Mouse (Mus musculus) intestine, embryonic 15.5 days (tissue): ENCODE results near the gene Rftn2. TPM values are rescaled to one million over a fixed set of nuclear protein-coding genes. Genes with fewer than 3 reads are reported as not detected.

Experiments used
- ATAC-seq: fragments of 200-750 bp; cut with Nextera tagmentation; 2 replicates; pipeline ENCODE4 v1.8.0; 2017; ENCODE audit warnings: moderate TSS enrichment, moderate library complexity
- H3K27ac ChIP-seq: fragments of 300-500 bp; sonication (generic); 2 replicates; pipeline ENCODE4 v1.5.1; 2015; ENCODE audit warnings: mild to moderate bottlenecking, inconsistent platforms
- H3K27me3 ChIP-seq: fragments of 300-500 bp; sonication (generic); replicated peaks from 2 replicates; pipeline ENCODE4 v1.6.1; 2015; ENCODE audit warnings: inconsistent platforms
- H3K36me3 ChIP-seq: fragments of 300-500 bp; sonication (generic); 2 replicates; pipeline ENCODE4 v1.6.1; 2015; ENCODE audit warnings: inconsistent platforms
- H3K4me1 ChIP-seq: fragments of 300-500 bp; sonication (generic); replicated peaks from 2 replicates; pipeline ENCODE4 v1.6.1; 2015; ENCODE audit warnings: inconsistent platforms
- H3K4me2 ChIP-seq: fragments of 300-500 bp; sonication (generic); replicated peaks from 2 replicates; pipeline ENCODE4 v1.6.1; 2015; ENCODE audit warnings: mild to moderate bottlenecking, inconsistent platforms
- H3K4me3 ChIP-seq: fragments of 300-500 bp; sonication (generic); replicated peaks from 2 replicates; pipeline ENCODE4 v1.5.1; 2015; ENCODE audit warnings: inconsistent platforms
- H3K9ac ChIP-seq: fragments of 300-500 bp; sonication (generic); 2 replicates; pipeline ENCODE4 v1.6.1; 2015; ENCODE audit warnings: inconsistent platforms
- H3K9me3 ChIP-seq: fragments of 300-500 bp; sonication (generic); 2 replicates; pipeline ENCODE4 v1.6.1; 2016; ENCODE audit warnings: inconsistent platforms
- WGBS: fragments of 180-500 bp; shearing (Covaris S2); methylation state at CpG from one replicate; pipeline ENCODE4 v1.1.7; 2015; 5-methylcytosine and 5-hydroxymethylcytosine counted together
- polyA plus RNA-seq: library from polyadenylated mRNA; unstranded; fragments of >200 nt; fragmentation: Nextera tagmentation; extraction: Ambion mirVana; gene quantifications from 2 replicates; pipeline ENCODE4 v1.2.1, GENCODE M21; 2015

Rftn2 gene
- polyA plus RNA-seq, result 8.5 and 9.8 TPM in 2 replicates

DNA sequence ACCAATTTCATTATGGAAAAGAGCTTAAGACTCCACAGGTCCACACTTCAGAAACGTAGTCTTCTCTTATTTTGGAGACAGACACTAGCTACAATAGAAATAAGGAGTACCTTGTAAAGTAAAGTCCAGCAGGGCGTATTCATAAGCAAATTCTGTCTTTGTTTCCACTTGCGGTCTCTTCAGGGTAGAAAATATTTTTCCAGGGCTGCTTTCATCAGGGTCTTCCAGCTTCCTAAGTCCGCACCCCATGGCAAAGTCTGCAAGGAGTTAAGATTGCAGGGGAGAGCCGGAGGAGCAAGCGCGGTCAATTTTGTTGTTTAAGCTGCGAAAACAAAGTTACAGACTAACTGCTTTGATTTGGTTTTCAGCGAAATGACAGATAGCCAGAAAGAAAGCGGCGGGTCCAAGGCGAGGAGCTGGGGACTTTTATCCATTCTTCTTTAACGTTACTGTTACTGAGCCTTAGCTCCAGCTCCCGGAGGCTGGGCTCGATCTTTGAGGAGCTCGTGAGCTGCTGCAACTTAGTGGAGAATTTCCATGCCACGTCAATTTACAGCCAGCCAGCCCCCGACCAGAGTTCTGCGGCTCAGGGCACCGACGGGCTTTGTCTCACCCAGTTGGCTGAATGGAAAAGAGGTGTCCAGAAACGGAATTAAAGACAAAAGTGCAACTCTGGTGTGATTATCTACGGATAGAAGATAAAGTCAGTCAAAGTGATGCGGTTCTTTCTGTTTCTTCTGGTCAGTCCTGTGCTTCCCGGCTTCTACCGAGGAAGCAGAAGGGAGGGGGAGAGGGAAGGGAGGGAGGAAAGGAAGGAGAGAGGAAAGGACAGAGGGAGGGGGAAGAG, at the start of gene Rftn2:
Gene Rftn2 (minus strand): TSS at position 772 of the 847 bp plus-strand sequence.
- Histone ChIP-seq H3K27ac (peak within 1 kb of the TSS; percentile 72), H3K9me3 (no peaks in the 10 kb centered on the region), H3K4me3 (peak within 1 kb of the TSS; percentile 47), H3K9ac (peak within 1 kb of the TSS; percentile 43), H3K36me3 (no peaks in the 10 kb centered on the region), H3K4me1 (0 out of 2 replicates have a peak, but pooled peaks cover 4% of the 10 kb centered on the region), H3K27me3 (0 out of 2 replicates have a peak, but pooled peaks cover 5% of the 10 kb centered on the region), H3K4me2 (peak within 1 kb of the TSS; percentile 64)
- WGBS, result 4% methylated on average over 26 of the region's 26 CpGs
- peak; percentile 79 for ATAC-seq

- Histone ChIP-seq H3K9me3 (no peaks in the 10 kb centered on the region), H3K4me1 (no peaks in the 10 kb centered on the region), H3K4me2 (no peak overlapping the region), H3K4me3 (no peak overlapping the region), H3K27me3 (no peaks in the 10 kb centered on the region), H3K9ac (no peak overlapping the region), H3K27ac (no peak overlapping the region), H3K36me3 (no peaks in the 10 kb centered on the region)
- 53% methylated on average over 2 of the region's 2 CpGs for WGBS
- ATAC-seq, result no peak
Observed at GRCm38 (mm10) chr1:55265447-55265846, 38.9 kb upstream of the Rftn2 start.

DNA sequence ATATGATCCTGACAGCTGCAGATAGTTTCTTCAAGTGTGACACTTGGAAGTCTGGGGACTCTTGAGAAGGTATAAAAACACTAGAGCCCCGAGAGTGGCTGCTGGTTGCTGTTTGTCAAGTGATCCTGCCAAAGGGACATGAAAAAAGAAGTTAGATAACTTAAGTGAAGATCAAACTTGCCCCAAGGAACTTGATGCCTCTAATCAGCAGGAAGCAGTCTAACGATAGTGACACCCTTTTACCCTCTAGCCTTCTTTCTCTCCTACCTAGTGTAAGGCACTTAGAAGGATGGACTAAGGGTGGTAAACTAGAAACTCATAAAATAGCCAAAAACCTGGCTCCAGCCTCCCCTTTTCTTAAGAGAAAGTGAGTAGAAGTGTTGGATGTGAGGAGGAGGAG, 37.8 kb upstream of the Rftn2 start:
- ATAC-seq, result no peak
- 44% methylated on average over 2 of the region's 2 CpGs for WGBS
- Histone ChIP-seq H3K27ac (no peak overlapping the region), H3K4me1 (no peaks in the 10 kb centered on the region), H3K9me3 (no peaks in the 10 kb centered on the region), H3K36me3 (no peaks in the 10 kb centered on the region), H3K9ac (no peak overlapping the region), H3K27me3 (no peaks in the 10 kb centered on the region), H3K4me2 (no peak overlapping the region), H3K4me3 (no peak overlapping the region)

GRCm38 (mm10) chr1:55246374-55246773, 19.8 kb upstream of the Rftn2 start:
- 85% methylated on average over 2 of the region's 2 CpGs for WGBS
- Histone ChIP-seq H3K9ac (no peak overlapping the region), H3K9me3 (no peaks in the 10 kb centered on the region), H3K4me2 (no peak overlapping the region), H3K4me3 (no peak overlapping the region), H3K27me3 (no peaks in the 10 kb centered on the region), H3K36me3 (no peaks in the 10 kb centered on the region), H3K27ac (no peak overlapping the region), H3K4me1 (no peaks in the 10 kb centered on the region)
- ATAC-seq, result no peak

- H3K36me3 ChIP-seq, result no peaks in the 10 kb centered on the region
- H3K4me1 ChIP-seq, result peaks cover 11% of the 10 kb centered on the region; the same call in 1 of the 2 replicates
- H3K4me3 ChIP-seq, result peak overlapping the region; percentile 78
- ATAC-seq, result no peak
- H3K4me2 ChIP-seq, result peak overlapping the region; percentile 86
- no peak overlapping the region for H3K27ac ChIP-seq
- H3K27me3 ChIP-seq, result no peaks in the 10 kb centered on the region
- H3K9me3 ChIP-seq, result no peaks in the 10 kb centered on the region
- peak overlapping the region; percentile 70; the same call in 1 of the 2 replicates for H3K9ac ChIP-seq
- WGBS, result 2% methylated on average over 1 of the region's 1 CpGs
Observed at GRCm38 (mm10) chr1:55239237-55239636, 12.7 kb upstream of the Rftn2 start.

DNA sequence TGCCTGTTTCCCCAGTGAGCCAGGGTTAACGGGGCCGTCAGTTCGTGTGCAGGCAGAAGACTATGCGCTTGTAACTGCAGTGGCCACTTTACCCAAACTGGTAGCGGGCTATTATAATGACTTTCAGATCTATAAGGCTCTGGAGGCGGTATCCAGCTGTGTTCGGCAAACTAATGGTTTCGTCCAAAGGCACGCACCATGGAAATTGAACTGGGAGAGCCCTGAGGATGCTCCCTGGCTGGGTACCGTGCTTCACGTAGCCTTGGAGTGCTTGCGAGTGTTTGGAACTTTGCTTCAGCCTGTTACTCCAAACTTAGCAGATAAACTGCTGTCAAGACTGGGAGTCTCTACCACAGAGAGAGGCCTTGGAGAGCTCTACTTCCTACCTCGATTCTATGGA, 11.9 kb upstream of the Rftn2 start:
- H3K27me3 ChIP-seq, result no peaks in the 10 kb centered on the region
- H3K27ac ChIP-seq, result no peak overlapping the region
- peak overlapping the region; percentile 78 for H3K4me3 ChIP-seq
- peak overlapping the region; percentile 70 for H3K9ac ChIP-seq
- H3K36me3 ChIP-seq, result no peaks in the 10 kb centered on the region
- WGBS, result 34% methylated on average over 13 of the region's 13 CpGs
- H3K4me2 ChIP-seq, result peak overlapping the region; percentile 86
- no peaks in the 10 kb centered on the region for H3K9me3 ChIP-seq
- H3K4me1 ChIP-seq, result peaks cover 11% of the 10 kb centered on the region; the same call in 1 of the 2 replicates
- ATAC-seq, result no peak

DNA sequence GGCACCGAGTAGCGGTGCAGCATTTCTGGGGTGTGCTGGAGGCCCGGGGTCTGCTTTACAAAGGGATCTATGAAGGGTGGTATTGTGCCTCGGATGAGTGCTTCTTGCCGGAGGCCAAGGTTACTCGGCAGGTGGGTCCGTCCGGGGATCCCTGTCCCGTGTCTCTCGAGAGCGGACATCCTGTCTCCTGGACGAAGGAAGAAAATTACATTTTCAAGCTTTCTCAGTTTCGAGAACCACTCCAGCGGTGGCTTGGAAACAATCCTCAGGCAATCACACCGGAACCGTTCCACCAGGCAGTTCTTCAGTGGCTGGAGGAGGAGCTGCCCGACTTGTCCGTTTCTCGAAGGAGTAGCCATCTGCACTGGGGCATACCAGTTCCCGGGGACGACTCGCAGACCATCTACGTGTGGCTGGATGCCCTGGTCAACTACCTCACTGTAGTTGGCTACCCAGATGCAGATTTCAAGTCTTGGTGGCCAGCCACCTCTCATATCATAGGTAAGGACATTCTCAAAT, 11.1 kb upstream of the Rftn2 start:
- H3K9me3 ChIP-seq, result no peaks in the 10 kb centered on the region
- H3K36me3 ChIP-seq, result no peaks in the 10 kb centered on the region
- H3K4me1 ChIP-seq, result peaks cover 11% of the 10 kb centered on the region; the same call in 1 of the 2 replicates
- peak overlapping the region; percentile 59; the same call in 1 of the 2 replicates for H3K27ac ChIP-seq
- ATAC-seq, result no peak
- H3K9ac ChIP-seq, result peak overlapping the region; percentile 70
- H3K27me3 ChIP-seq, result no peaks in the 10 kb centered on the region
- under 1% methylated on average over 23 of the region's 23 CpGs for WGBS
- H3K4me2 ChIP-seq, result peak overlapping the region; percentile 86
- peak overlapping the region; percentile 78 for H3K4me3 ChIP-seq

DNA sequence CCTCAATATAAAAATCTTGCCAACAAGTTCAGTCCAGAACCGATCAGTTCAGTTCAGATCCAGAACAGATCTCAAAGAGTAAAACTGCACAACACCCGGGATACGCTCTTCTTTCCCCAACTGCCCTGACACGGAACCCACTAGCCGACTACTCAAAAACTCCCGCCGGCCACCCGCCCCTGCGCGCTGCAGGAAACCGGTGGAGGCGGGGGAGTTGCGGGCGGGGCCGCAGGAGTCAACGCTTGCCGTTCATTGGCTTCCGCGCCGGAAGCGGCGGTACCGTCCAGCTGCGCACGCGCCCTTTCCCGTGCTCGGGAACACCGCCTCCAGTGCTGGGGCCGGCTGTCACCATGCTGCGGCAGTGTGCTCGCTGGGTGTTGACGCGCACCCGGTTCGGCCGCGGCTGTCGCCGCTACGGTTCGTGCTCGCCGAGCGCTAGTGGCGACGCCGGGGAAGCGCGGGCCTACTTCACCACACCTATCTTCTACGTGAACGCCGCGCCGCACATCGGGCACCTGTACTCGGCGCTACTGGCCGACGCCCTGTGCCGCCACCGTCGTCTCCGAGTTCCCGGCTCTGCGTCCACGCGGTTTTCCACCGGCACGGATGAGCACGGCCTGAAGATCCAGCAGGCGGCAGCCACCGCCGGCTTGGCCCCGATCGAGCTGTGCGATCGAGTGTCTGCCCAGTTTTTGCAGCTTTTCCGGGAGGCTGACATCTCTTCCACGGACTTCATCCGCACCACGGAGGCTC, 10.5 kb upstream of the Rftn2 start, which contains the start of gene Mars2:
Gene Mars2 (plus strand): TSS at position 288 of the 753 bp plus-strand sequence.
- under 1% methylated on average over 82 of the region's 82 CpGs for WGBS
- peak within 1 kb of the TSS; percentile 78 for H3K4me3 ChIP-seq

DNA sequence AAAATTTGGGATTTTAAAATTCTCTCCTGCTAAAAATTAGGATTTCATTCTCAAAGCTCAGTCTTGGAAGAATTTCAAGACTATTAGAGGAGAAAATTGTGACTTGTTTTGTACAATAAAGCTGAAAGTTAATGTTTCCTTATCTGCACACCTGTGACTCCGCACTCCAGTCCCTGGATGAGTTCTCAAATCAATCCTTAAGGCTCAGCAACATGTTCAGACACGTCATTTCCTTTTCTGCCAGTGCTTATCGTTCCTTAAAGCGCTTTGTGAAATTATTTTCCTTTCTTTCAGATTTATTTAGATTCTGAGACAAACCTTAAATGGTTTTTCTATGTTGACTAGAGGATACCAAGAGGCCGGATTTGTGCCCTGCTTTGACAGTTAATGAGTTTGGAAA, 9.9 kb upstream of the Rftn2 start:
- H3K4me3 ChIP-seq, result peak overlapping the region; percentile 78
- H3K27ac ChIP-seq, result no peak overlapping the region
- H3K4me1 ChIP-seq, result peaks cover 11% of the 10 kb centered on the region; the same call in 1 of the 2 replicates
- no peaks in the 10 kb centered on the region for H3K27me3 ChIP-seq
- no peaks in the 10 kb centered on the region for H3K36me3 ChIP-seq
- peak; percentile 14; the same call in 1 of the 2 replicates for ATAC-seq
- no peaks in the 10 kb centered on the region for H3K9me3 ChIP-seq
- 22% methylated on average over 5 of the region's 5 CpGs for WGBS
- peak overlapping the region; percentile 86 for H3K4me2 ChIP-seq
- peak overlapping the region; percentile 26; the same call in 1 of the 2 replicates for H3K9ac ChIP-seq

More for the DNA sequence above, 10.5 kb upstream of the Rftn2 start, which contains the start of gene Mars2:
- Histone ChIP-seq H3K36me3 (no peaks in the 10 kb centered on the region), H3K9ac (peak within 1 kb of the TSS; percentile 70), H3K27ac (peak within 1 kb of the TSS; percentile 59), H3K4me1 (peaks cover 11% of the 10 kb centered on the region; the same call in 1 of the 2 replicates), H3K4me2 (peak within 1 kb of the TSS; percentile 86), H3K27me3 (no peaks in the 10 kb centered on the region), H3K9me3 (no peaks in the 10 kb centered on the region)
- ATAC-seq, result peak; percentile 99

DNA sequence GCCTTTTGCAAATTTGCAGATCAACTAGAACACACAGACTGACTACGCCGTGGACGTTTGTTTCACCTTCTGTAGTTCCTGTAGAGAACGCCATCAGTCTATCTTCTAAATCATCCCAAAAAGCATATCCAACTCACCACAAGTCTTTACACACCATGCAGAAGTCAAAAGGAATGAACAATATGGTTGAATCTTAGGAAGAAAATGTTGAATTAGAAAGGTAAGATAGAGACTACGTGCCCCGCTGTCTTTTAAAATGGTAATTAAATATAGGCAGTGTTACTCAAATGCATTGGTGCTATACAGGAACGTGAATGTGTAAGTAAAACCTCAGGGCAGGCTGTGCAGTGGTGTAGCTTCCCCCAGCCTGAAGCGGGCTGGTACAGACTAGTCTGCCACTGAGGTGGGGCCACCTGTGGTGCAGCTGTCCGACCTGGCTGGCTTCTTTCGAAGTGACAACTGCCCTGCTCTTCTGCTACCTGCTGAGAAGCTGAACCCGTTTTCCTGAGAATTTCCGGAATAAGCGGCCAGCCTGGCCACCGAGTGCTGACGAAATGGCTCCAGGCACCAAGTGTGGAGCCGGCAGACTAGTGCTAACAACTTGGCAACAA, 8.4 kb upstream of the Rftn2 start:
- H3K4me2 ChIP-seq, result no peak overlapping the region
- no peaks in the 10 kb centered on the region for H3K36me3 ChIP-seq
- H3K4me3 ChIP-seq, result no peak overlapping the region
- no peak for ATAC-seq
- WGBS, result 55% methylated on average over 16 of the region's 16 CpGs
- H3K9ac ChIP-seq, result no peak overlapping the region
- H3K27ac ChIP-seq, result no peak overlapping the region
- H3K4me1 ChIP-seq, result peaks cover 6% of the 10 kb centered on the region; the same call in 1 of the 2 replicates
- H3K9me3 ChIP-seq, result no peaks in the 10 kb centered on the region
- no peaks in the 10 kb centered on the region for H3K27me3 ChIP-seq

- no peak for ATAC-seq
- Histone ChIP-seq H3K27ac (no peak overlapping the region), H3K9me3 (no peaks in the 10 kb centered on the region), H3K4me2 (no peak overlapping the region), H3K4me1 (0 out of 2 replicates have a peak, but pooled peaks cover 4% of the 10 kb centered on the region), H3K27me3 (0 out of 2 replicates have a peak, but pooled peaks cover 5% of the 10 kb centered on the region), H3K4me3 (no peak overlapping the region), H3K36me3 (no peaks in the 10 kb centered on the region), H3K9ac (no peak overlapping the region)
- 82% methylated on average over 8 of the region's 8 CpGs for WGBS
Observed at GRCm38 (mm10) chr1:55228256-55228884, 1.8 kb upstream of the Rftn2 start.
